Mouse (Mus musculus) adrenal gland, postnatal 10 days (tissue): ENCODE measurements around the gene Zfp385a. TPM values are rescaled to one million over a fixed set of nuclear protein-coding genes. Genes with fewer than 3 reads are reported as not detected.
A peak's percentile ranks its signal among the peaks of the same experiment; 100 is the strongest.

Experiments used
- DNase-seq: peaks from one replicate; pipeline ENCODE4 v3.0.0; 2021; ENCODE audit warnings: mixed read lengths
- total RNA-seq, 2 experiments: library from RNA; stranded (reverse); gene quantifications; 2 replicates each; pipeline ENCODE4 v1.2.3; 2021

Zfp385a gene
- total RNA-seq, 2 experiments from 2014 or later = 20.1 to 24.2 TPM

GRCm38 (mm10) chr15:103336996-103337667 is 2.8 kb downstream of the Zfp385a start:
- DNase-seq = no peak

GRCm38 (mm10) chr15:103335488-103336235 is 4.2 kb downstream of the Zfp385a start:
- no peak for DNase-seq

- no peak for DNase-seq
Measured at GRCm38 (mm10) chr15:103335040-103335439, 4.9 kb downstream of the Zfp385a start.

- DNase-seq = no peak
Measured at GRCm38 (mm10) chr15:103334194-103334593, 5.7 kb downstream of the Zfp385a start.

- no peak for DNase-seq
Measured at GRCm38 (mm10) chr15:103333738-103334137, 6.2 kb downstream of the Zfp385a start.

GRCm38 (mm10) chr15:103333081-103333615 is 6.7 kb downstream of the Zfp385a start:
- DNase-seq = no peak

GRCm38 (mm10) chr15:103323455-103324247 is 16.2 kb downstream of the Zfp385a start:
- peak; percentile 96 for DNase-seq

- no peak for DNase-seq
Measured at GRCm38 (mm10) chr15:103323070-103323454, 16.8 kb downstream of the Zfp385a start.

GRCm38 (mm10) chr15:103322396-103322795 is 17.5 kb downstream of the Zfp385a start:
- DNase-seq = no peak

GRCm38 (mm10) chr15:103321076-103321475 is 18.8 kb downstream of the Zfp385a start:
- peak; percentile 46 for DNase-seq

GRCm38 (mm10) chr15:103318201-103318816 is 21.6 kb downstream of the Zfp385a start:
- no peak for DNase-seq

- no peak for DNase-seq
Measured at GRCm38 (mm10) chr15:103317731-103318130, 22.2 kb downstream of the Zfp385a start.

GRCm38 (mm10) chr15:103317120-103317519 is 22.8 kb downstream of the Zfp385a start:
- no peak for DNase-seq

GRCm38 (mm10) chr15:103315979-103316776 is 23.7 kb downstream of the Zfp385a start:
- peak; percentile 56 for DNase-seq

- DNase-seq = peak; percentile 91
Measured at GRCm38 (mm10) chr15:103315011-103315502, 24.8 kb downstream of the Zfp385a start.

- DNase-seq = no peak
Measured at GRCm38 (mm10) chr15:103314181-103314580, 25.7 kb downstream of the Zfp385a start.

- peak; percentile 65 for DNase-seq
Measured at GRCm38 (mm10) chr15:103313495-103314095, 26.3 kb downstream of the Zfp385a start.

GRCm38 (mm10) chr15:103310365-103310910 is 29.5 kb downstream of the Zfp385a start, which contains the start of gene Gpr84:
Gpr84 (minus strand) TSS chr15:103310612.
- no peak for DNase-seq

- DNase-seq = no peak
Measured at GRCm38 (mm10) chr15:103308876-103309580, 30.9 kb downstream of the Zfp385a start.
